Mouse (Mus musculus): Measurements from ENCODE around the gene Plekhh2. TPM values are rescaled to one million over a fixed set of nuclear protein-coding genes. Genes with fewer than 3 reads are reported as not detected.
"Not testable (repeated sequence)": the region's sequence is repeated elsewhere in the genome, so short reads cannot be mapped to it uniquely, and the experiment has no call there.

Plekhh2 gene
- polyA plus RNA-seq, 1 experiment, result 2.2 TPM

DNA sequence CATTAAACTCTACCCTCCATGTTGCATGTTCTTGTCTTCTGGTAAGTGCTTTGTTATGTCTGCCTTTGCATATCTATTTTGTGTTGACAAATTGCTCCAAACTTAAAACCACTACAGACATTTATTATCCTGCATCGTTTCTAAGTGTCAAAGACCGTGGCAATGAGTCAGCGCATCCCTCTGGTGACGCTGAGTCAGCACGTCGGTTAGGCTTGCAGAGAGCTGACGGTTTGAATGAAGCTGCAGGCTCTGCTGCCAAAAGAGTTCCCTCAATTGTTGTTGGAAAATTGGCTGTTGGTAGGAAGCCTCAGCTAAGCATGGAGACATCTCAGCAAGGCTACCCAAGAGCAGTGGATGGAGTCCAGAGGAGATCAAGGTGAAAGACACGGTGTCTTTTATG, 28.9 kb downstream of the Plekhh2 start:
- WGBS, result 25% methylated on average over 8 of the region's 8 CpGs
- no peaks in the 10 kb centered on the region for H3K4me1 ChIP-seq (ENCODE audit: control insufficient read depth, insufficient read depth, low read length)
- TF ChIP-seq POLR2A (IDR thresholded peaks at IDR 0.05; ENCODE audit: borderline replicate concordance, control insufficient read depth, low read depth, low read length) (no peak), CTCF (IDR thresholded peaks at IDR 0.05; ENCODE audit: control insufficient read depth, insufficient read depth, low read length) (no peak)
- no peak overlapping the region for H3K4me3 ChIP-seq (replicated peaks; ENCODE audit: control insufficient read depth, low read depth, low read length)
- H3K27ac ChIP-seq (ENCODE audit: control insufficient read depth, insufficient read depth, low read depth, low read length, poor library complexity), result no peak overlapping the region

DNA sequence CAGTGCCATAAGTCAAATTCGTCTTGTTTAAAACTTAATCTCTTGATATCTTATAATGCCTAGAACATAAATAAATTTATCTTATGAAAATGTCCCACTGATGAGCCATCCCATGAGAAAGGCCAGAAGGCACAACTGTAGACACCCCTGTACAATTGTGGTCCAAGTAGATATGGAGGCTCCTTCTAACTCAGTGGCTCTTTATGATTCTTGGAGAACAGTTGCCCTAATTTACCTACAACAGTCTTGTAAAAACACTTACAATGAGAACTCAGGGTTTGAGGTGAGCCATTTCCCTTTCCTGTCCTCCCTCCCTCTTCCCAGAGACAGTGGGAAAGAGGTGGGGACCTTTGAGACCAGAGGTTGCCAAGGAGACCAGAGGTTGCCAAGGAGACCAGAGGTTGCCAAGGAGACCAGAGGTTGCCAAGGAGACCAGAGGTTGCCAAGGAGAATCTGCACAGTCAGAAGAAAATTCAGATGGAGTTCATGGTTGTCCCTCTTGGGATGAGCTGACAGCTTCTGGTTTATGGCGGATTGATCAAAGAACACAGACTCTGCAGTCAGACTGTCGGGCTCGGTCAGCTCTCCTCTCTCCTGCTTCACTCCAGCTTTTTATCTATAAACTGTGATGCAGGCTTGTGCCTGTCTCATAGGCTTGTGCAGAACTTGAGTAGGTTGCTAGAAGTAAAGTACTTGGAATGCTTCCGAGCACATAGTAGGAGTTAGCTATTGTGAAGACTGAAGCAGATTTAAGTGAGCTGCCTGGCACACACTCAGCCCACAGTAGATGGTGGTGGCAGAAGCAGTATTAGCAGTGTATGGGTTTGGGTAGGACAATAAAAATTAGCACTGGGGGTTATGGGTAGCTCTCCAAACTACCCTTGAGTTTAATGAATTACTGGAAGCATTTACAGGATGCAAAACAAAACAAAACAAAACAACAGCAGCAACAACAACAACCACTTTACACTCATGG, 39.5 kb downstream of the Plekhh2 start:
- TF ChIP-seq CTCF (IDR thresholded peaks at IDR 0.05; ENCODE audit: control insufficient read depth, insufficient read depth, low read length) (no peak), POLR2A (IDR thresholded peaks at IDR 0.05; ENCODE audit: borderline replicate concordance, control insufficient read depth, low read depth, low read length) (no peak)
- Histone ChIP-seq H3K27ac (ENCODE audit: control insufficient read depth, insufficient read depth, low read depth, low read length, poor library complexity) (no peak overlapping the region), H3K4me3 (replicated peaks; ENCODE audit: control insufficient read depth, low read depth, low read length) (no peak overlapping the region), H3K4me1 (ENCODE audit: control insufficient read depth, insufficient read depth, low read length) (no peaks in the 10 kb centered on the region)
- WGBS, result 84% methylated on average over 5 of the region's 5 CpGs

DNA sequence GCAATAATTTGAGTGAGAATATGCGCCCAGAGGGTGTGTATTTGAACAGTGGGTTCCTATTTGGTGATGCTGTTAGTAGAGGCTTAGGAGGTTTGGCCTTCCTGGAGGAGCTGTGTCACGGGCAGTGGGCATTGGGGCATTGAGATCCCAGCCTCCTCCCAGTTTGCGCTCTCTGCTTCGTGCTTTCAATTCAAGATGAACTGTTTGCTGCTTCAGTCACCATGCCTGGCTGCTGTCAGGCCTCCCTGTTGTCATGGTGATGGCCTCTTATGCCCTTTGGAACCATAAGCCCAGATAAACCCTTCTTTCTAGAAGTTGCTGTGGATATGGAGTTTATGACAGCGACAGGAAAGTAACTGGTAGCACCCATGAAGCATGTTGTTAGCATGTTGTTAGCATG, 40.5 kb downstream of the Plekhh2 start:
- WGBS, result 77% methylated on average over 5 of the region's 5 CpGs
- TF ChIP-seq CTCF (IDR thresholded peaks at IDR 0.05; ENCODE audit: control insufficient read depth, insufficient read depth, low read length) (no peak), POLR2A (IDR thresholded peaks at IDR 0.05; ENCODE audit: borderline replicate concordance, control insufficient read depth, low read depth, low read length) (no peak)
- no peaks in the 10 kb centered on the region for H3K4me1 ChIP-seq (ENCODE audit: control insufficient read depth, insufficient read depth, low read length)
- no peak overlapping the region for H3K27ac ChIP-seq (ENCODE audit: control insufficient read depth, insufficient read depth, low read depth, low read length, poor library complexity)
- no peak overlapping the region for H3K4me3 ChIP-seq (replicated peaks; ENCODE audit: control insufficient read depth, low read depth, low read length)

DNA sequence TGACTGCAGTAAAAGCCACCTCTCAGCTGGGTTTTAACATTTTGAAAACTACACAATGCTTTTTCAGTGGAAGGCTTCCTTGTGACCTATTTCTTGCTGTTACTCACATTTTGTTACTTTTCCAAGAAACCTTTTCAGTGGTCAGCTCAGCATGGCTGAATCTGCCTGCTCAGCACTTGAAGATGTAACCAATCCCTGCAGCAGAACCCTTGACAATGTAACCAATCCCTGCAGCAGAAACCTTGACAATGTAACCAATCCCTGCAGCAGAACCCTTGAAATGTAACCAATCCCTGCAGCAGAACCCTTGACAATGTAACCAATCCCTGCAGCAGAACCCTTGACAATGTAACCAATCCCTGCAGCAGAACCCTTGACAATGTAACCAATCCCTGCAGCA, 52.6 kb downstream of the Plekhh2 start:
- not testable (repeated sequence) for H3K27ac ChIP-seq (ENCODE audit: control insufficient read depth, insufficient read depth, low read depth, low read length, poor library complexity); H3K4me3 ChIP-seq (replicated peaks; ENCODE audit: control insufficient read depth, low read depth, low read length); H3K4me1 ChIP-seq (ENCODE audit: control insufficient read depth, insufficient read depth, low read length)

DNA sequence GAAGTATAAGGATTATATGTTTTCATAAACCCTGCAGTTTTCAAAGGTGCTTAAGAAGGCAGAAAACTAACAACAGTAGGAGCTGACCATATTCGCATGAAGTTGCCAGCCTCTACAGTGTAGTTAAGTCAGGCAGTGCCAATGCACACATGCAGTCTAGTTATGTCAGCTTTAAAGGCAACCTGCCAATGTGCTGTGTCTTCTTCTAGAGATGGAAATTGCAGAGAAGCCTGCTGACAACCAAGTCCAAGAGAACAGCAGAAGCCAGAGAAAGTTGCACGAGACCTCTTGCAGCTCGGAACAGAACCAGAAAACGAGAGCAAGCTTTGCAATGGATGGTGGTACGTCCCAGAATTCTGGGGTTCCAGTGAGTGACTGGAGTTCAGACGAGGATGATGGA, 54.1 kb downstream of the Plekhh2 start:
- WGBS, result 81% methylated on average over 6 of the region's 6 CpGs
- Histone ChIP-seq H3K4me3 (replicated peaks; ENCODE audit: control insufficient read depth, low read depth, low read length) (no peak overlapping the region), H3K4me1 (ENCODE audit: control insufficient read depth, insufficient read depth, low read length) (no peaks in the 10 kb centered on the region), H3K27ac (ENCODE audit: control insufficient read depth, insufficient read depth, low read depth, low read length, poor library complexity) (no peak overlapping the region)
- no peak for TF ChIP-seq CTCF (IDR thresholded peaks at IDR 0.05; ENCODE audit: control insufficient read depth, insufficient read depth, low read length)

DNA sequence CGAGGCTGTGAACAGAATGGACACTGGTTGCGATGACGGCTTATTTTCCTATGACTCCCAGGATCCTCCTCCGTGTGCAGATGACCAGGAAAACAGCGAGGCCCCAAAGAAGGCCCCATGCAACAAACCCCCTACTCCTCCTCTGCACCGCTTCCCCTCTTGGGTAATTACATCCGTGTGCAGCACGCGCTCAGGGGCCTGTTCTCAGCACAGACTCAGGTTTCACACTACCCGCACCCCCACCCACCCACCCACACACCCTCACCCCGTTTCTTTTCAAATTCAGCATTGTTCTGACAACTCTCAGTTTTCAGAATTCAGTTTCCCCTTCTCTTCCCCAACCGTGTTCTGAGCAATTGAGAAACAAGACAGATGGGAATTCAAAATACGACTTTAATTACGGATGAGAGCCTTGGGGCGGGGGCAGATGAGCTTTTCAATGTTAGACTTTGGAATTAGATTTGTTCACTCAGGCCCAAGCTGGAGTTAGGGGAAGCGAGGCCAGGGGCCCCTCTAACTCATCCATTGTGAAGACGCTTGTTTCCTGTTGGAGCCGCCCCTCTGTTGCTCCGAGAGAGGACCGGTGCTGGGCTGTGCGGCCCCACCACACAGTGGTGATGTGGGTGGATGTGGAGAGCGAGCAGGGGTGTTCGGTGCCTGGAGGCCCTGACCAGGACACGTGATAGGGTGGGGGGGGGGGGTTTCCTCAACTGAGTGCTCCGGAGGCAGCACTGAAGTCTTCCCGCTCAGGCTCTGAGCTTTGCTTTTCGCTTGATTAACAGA, 55.3 kb downstream of the Plekhh2 start:
- WGBS, result 30% methylated on average over 27 of the region's 27 CpGs
- no peak overlapping the region for H3K4me3 ChIP-seq (replicated peaks; ENCODE audit: control insufficient read depth, low read depth, low read length)
- no peak overlapping the region for H3K27ac ChIP-seq (ENCODE audit: control insufficient read depth, insufficient read depth, low read depth, low read length, poor library complexity)
- H3K4me1 ChIP-seq (ENCODE audit: control insufficient read depth, insufficient read depth, low read length), result no peaks in the 10 kb centered on the region
- TF ChIP-seq POLR2A (IDR thresholded peaks at IDR 0.05; ENCODE audit: borderline replicate concordance, control insufficient read depth, low read depth, low read length) (no peak), CTCF (IDR thresholded peaks at IDR 0.05; ENCODE audit: control insufficient read depth, insufficient read depth, low read length) (no peak)

DNA sequence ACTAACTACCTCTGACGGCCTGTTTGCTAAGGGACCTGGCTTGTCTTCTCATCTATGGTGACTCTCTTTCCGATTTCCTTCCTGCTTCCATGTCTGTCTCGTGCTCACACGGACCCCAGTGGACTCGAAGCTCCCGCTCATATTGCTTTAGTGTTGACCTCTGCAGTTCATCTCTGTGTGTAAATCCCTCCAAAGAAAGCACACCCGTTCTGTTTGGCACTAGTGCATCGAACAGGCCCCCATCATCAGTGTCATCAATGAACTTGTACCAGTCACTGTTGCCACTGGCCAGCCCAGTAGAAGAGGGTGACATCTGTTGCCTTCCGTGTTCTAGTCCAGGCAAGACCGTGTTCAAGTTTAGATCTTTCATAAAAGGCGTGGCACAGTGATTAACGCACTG, 57.1 kb downstream of the Plekhh2 start:
- Histone ChIP-seq H3K4me1 (ENCODE audit: control insufficient read depth, insufficient read depth, low read length) (no peaks in the 10 kb centered on the region; the same call in 1 of the 2 replicates), H3K27ac (ENCODE audit: control insufficient read depth, insufficient read depth, low read depth, low read length, poor library complexity) (no peak overlapping the region), H3K4me3 (replicated peaks; ENCODE audit: control insufficient read depth, low read depth, low read length) (no peak overlapping the region)
- 92% methylated on average over 12 of the region's 12 CpGs for WGBS
- TF ChIP-seq CTCF (IDR thresholded peaks at IDR 0.05; ENCODE audit: control insufficient read depth, insufficient read depth, low read length), result no peak
- no peak for TF ChIP-seq POLR2A (IDR thresholded peaks at IDR 0.05; ENCODE audit: borderline replicate concordance, control insufficient read depth, low read depth, low read length)

DNA sequence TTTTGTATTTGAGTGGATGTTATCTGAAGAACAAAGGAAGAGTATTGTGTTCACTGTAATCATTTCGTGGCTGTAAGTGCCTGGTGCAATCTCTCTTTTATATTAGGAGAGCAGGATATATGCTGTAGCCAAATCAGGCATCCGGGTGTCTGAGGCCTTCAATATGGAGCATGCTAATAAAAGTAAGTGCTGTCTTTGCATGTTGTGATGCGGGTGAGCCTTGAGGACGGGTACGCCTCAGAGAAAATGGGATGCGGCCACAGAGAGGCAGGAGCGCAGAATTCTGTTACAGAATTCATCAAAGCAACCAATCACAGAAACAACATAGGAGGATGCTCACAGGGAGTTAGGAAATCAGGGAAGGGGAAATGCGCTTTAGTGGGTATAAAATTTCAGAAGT, 58.1 kb downstream of the Plekhh2 start:
- H3K4me3 ChIP-seq (replicated peaks; ENCODE audit: control insufficient read depth, low read depth, low read length), result no peak overlapping the region
- H3K4me1 ChIP-seq (ENCODE audit: control insufficient read depth, insufficient read depth, low read length), result no peaks in the 10 kb centered on the region; the same call in 1 of the 2 replicates
- WGBS, result 86% methylated on average over 8 of the region's 8 CpGs
- no peak for TF ChIP-seq CTCF (IDR thresholded peaks at IDR 0.05; ENCODE audit: control insufficient read depth, insufficient read depth, low read length)
- TF ChIP-seq POLR2A (IDR thresholded peaks at IDR 0.05; ENCODE audit: borderline replicate concordance, control insufficient read depth, low read depth, low read length), result no peak
- H3K27ac ChIP-seq (ENCODE audit: control insufficient read depth, insufficient read depth, low read depth, low read length, poor library complexity), result no peak overlapping the region
